In genomic region chr14:31132491-31132975, GRCm38 (mm10) we compare ENCODE assay signal across 8 mouse cellular contexts. TPM values are rescaled to one million over a fixed set of nuclear protein-coding genes. Genes with fewer than 3 reads are reported as not detected.
A peak's percentile ranks its signal among the peaks of the same experiment; 100 is the strongest.
DNase-seq lines count a peak whose midpoint lies in the region; ATAC-seq and TF ChIP-seq lines count a peak whose summit lies in the region.
"Had no signal": no experiment of that assay in that cellular context is flagged by ENCODE, and none has a peak within 500 bp of the region (broad histone marks: within the 10 kb centered on the region; RNA-seq: fewer than 3 reads in every experiment).

No protein-coding gene starts in this region.

- TF ChIP-seq EP300 in liver, postnatal 0 days (IDR thresholded peaks at IDR 0.05; ENCODE audit: low read depth), result no peak

- peak; percentile 34 for DNase-seq in liver, postnatal 0 days
- no peak for DNase-seq in left cerebral cortex, adult 18-20 months (ENCODE audit: low spot score in 2 of 2)
- DNase-seq in B cell, adult 2 months, result no peak
- no peak for DNase-seq in spleen, adult 18-20 months

- no peak for ATAC-seq in hindbrain, embryonic 12.5 days (ENCODE audit: low FRiP score)
- ATAC-seq in liver, postnatal 0 days, result no peak

- H3K9ac ChIP-seq in hindbrain, embryonic 12.5 days, result peak overlapping the region; percentile 94
- peak overlapping the region; percentile 82 for H3K9ac ChIP-seq in liver, postnatal 0 days (replicated peaks)

- no peak for TF ChIP-seq POLR2A in bone marrow macrophage, adult 2 months (IDR thresholded peaks at IDR 0.05; ENCODE audit: borderline replicate concordance, low read depth, low read length)

- 86% methylated on average over 7 of the region's 7 CpGs for WGBS in hindbrain, embryonic 12.5 days
- 73% methylated on average over 7 of the region's 7 CpGs for WGBS in liver, postnatal 0 days (ENCODE audit: insufficient replicate concordance)

- H3K4me3 ChIP-seq in E14TG2a.4 (replicated peaks; ENCODE audit: low read length), result peak overlapping the region; percentile 97
- peak overlapping the region; percentile 94 for H3K4me3 ChIP-seq in bone marrow macrophage, adult 2 months (ENCODE audit: insufficient read depth, low read length)
- peak overlapping the region; percentile 86 for H3K4me3 ChIP-seq in hindbrain, embryonic 12.5 days
- H3K4me3 ChIP-seq in liver, postnatal 0 days (ENCODE audit: low read depth, low read length), result peak overlapping the region; percentile 64; the same call in 1 of the 2 replicates

- no peak for TF ChIP-seq CTCF in E14TG2a.4 (conservative IDR thresholded peaks at IDR 0.05; ENCODE audit: low read length)
- no peak for TF ChIP-seq CTCF in bone marrow macrophage, adult 2 months (IDR thresholded peaks at IDR 0.05; ENCODE audit: low read depth, low read length)
- TF ChIP-seq CTCF in liver, postnatal 0 days (IDR thresholded peaks at IDR 0.05; ENCODE audit: low read depth), result no peak

- peaks cover 12% of the 10 kb centered on the region for H3K27me3 ChIP-seq in E14TG2a.4 (ENCODE audit: insufficient read depth, low read length)
- H3K27me3 ChIP-seq in hindbrain, embryonic 12.5 days, result no peaks in the 10 kb centered on the region
- no peaks in the 10 kb centered on the region for H3K27me3 ChIP-seq in liver, postnatal 0 days (ENCODE audit: insufficient read depth, low read length)

- no peaks in the 10 kb centered on the region for H3K9me3 ChIP-seq in E14TG2a.4 (ENCODE audit: low read length)
- H3K9me3 ChIP-seq in hindbrain, embryonic 12.5 days (replicated peaks), result no peaks in the 10 kb centered on the region
- no peaks in the 10 kb centered on the region for H3K9me3 ChIP-seq in liver, postnatal 0 days (ENCODE audit: low read length)

- H3K36me3 ChIP-seq in E14TG2a.4 (ENCODE audit: insufficient read depth, low read length), result peaks cover 54% of the 10 kb centered on the region
- H3K36me3 ChIP-seq in hindbrain, embryonic 12.5 days, result peaks cover 32% of the 10 kb centered on the region
- peaks cover 20% of the 10 kb centered on the region for H3K36me3 ChIP-seq in liver, postnatal 0 days (replicated peaks; ENCODE audit: insufficient read depth, low read length)

- H3K27ac ChIP-seq in bone marrow macrophage, adult 2 months (ENCODE audit: insufficient read depth, low read depth, low read length), result no peak overlapping the region
- H3K27ac ChIP-seq in hindbrain, embryonic 12.5 days, result no peak overlapping the region
- H3K27ac ChIP-seq in liver, postnatal 0 days (ENCODE audit: low read depth), result peak overlapping the region; percentile 85

- H3K4me1 ChIP-seq in E14TG2a.4 (replicated peaks; ENCODE audit: low read depth, low read length), result peaks cover 82% of the 10 kb centered on the region
- H3K4me1 ChIP-seq in bone marrow macrophage, adult 2 months (ENCODE audit: control insufficient read depth, insufficient read depth, low read length), result peaks cover 14% of the 10 kb centered on the region
- peaks cover 38% of the 10 kb centered on the region for H3K4me1 ChIP-seq in hindbrain, embryonic 12.5 days
- peaks cover 39% of the 10 kb centered on the region for H3K4me1 ChIP-seq in liver, postnatal 0 days (ENCODE audit: insufficient read depth)

- H3K4me2 ChIP-seq in hindbrain, embryonic 12.5 days (replicated peaks), result peak overlapping the region; percentile 89
- peak overlapping the region; percentile 87 for H3K4me2 ChIP-seq in liver, postnatal 0 days (ENCODE audit: low read depth, low read length)

RNA-seq across cellular contexts. Expression of gene Nt5dc2, which starts 1.7 kb away (rescaled TPM):
- polyA plus RNA-seq in bone marrow macrophage, adult 2 months (2012; ENCODE audit: insufficient read depth, insufficient read length, missing spikeins), result 135 and 136 TPM in 2 replicates
- polyA plus RNA-seq in hindbrain, embryonic 12.5 days (2016; fragmentation: Nextera tagmentation; extraction: Ambion mirVana), result 401 and 429 TPM in 2 replicates
- 45.3 and 48.5 TPM in 2 replicates for polyA plus RNA-seq in liver, postnatal 0 days (2015; fragmentation: Nextera tagmentation; extraction: Ambion mirVana)
- total RNA-seq in left cerebral cortex, adult 18-20 months (2021), result 1 to 10 TPM; 1.9 to 4.6 TPM

RNA-seq across cellular contexts. Expression of gene Smim4, which starts 3.8 kb away (rescaled TPM):
- 90.6 and 95.8 TPM in 2 replicates for polyA plus RNA-seq in bone marrow macrophage, adult 2 months (2012; ENCODE audit: insufficient read depth, insufficient read length, missing spikeins)
- polyA plus RNA-seq in hindbrain, embryonic 12.5 days (2016; fragmentation: Nextera tagmentation; extraction: Ambion mirVana), result 54.3 and 63.9 TPM in 2 replicates
- polyA plus RNA-seq in liver, postnatal 0 days (2015; fragmentation: Nextera tagmentation; extraction: Ambion mirVana), result 76.1 and 79.2 TPM in 2 replicates
- total RNA-seq in left cerebral cortex, adult 18-20 months (2021), result 10 to 100 TPM; 22.8 to 29.7 TPM

RNA-seq across cellular contexts. Expression of gene Stab1, which starts 35.9 kb away (rescaled TPM):
- polyA plus RNA-seq in bone marrow macrophage, adult 2 months (2012; ENCODE audit: insufficient read depth, insufficient read length, missing spikeins), result 1,445 and 1,606 TPM in 2 replicates
- polyA plus RNA-seq in hindbrain, embryonic 12.5 days (2016; fragmentation: Nextera tagmentation; extraction: Ambion mirVana), result 29.7 and 33.9 TPM in 2 replicates
- polyA plus RNA-seq in liver, postnatal 0 days (2015; fragmentation: Nextera tagmentation; extraction: Ambion mirVana), result 34.7 and 42.5 TPM in 2 replicates
- total RNA-seq in left cerebral cortex, adult 18-20 months (2021), result 10 to 100 TPM; 22.3 to 25.0 TPM
- total RNA-seq: common myeloid progenitor, adult 5-6 weeks had no signal

Comparison
In these comparisons a context has a peak if more than half of its experiments do, and no peak if none do; other contexts are left out.
1. RNA of gene Stab1, which starts 35.9 kb away (polyA plus RNA-seq): 1,445 to 1,606 TPM in bone marrow macrophage, adult 2 months; 34.7 to 42.5 TPM in liver, postnatal 0 days and 29.7 to 33.9 TPM in hindbrain, embryonic 12.5 days; every median in the first group is over 10 times any median in the second.
2. Peak in every context shown above with its lines, with median percentiles within 50 percentile points of each other: H3K4me3 ChIP-seq.